Mouse (Mus musculus) urinary bladder, adult 18-20 months (tissue): ENCODE data around the gene Rps6kb1.

Experiments used
- DNase-seq, 2 experiments: peaks; one replicate each; pipeline ENCODE4 v3.0.0; 2022; ENCODE audit warnings: low spot score in 2 of 2, mixed read lengths in 2 of 2

Gene Rps6kb1

GRCm38 (mm10) chr11:86580319-86581113, 35.9 kb upstream of the Rps6kb1 start:
- DNase-seq, result no peak

- DNase-seq, result no peak
These were observed 35.2 kb upstream of the Rps6kb1 start for GRCm38 (mm10) chr11:86579731-86580318.

DNA sequence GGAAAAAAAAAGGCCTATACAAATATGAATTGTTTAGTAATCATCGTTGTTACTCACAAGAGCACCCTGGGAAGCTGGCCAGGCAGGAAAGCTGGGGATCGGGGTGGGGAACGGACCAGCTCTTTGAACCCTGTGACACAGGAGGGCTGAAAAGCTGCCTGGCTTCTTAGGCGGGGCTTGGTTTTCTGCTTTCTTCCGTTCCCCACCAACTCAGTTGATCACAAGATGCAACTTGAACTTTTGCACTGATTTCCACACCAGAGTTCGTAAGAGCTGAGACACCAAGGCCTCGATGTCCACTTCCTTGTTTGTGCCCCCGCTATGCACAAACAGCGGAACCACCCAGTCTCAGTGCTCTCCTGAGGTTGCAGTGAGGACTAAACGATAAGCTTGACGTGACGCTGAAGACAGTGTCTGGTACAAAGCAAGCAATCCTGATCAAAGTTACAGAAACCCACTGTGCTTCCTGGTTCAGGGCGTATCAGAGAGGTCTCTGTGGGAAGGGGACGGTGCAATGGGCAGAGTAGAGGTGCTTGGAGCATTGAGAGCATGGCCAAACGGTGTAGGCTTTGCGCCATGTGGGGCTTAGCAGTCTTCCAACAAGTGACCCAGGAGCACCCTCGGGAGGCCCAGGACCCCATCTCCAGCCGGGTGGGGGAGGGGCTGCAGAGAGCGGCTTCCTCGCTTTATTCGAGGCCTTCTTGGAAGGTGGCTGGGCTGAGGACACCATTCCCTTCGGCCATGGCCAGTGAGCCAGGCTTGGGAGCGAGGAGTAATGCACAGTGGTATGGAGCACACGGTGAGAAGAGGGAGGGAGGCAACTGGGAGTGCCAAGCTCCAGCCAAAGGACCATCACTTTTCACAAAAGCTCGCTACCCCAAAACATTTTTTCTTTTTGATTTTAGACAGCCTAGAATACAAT, 34.5 kb upstream of the Rps6kb1 start:
- peak in 1 of 2 experiments; percentile 82 for DNase-seq

- peak in 1 of 2 experiments; percentile 75 for DNase-seq
These were observed 33.7 kb upstream of the Rps6kb1 start for GRCm38 (mm10) chr11:86578106-86578808.

DNA sequence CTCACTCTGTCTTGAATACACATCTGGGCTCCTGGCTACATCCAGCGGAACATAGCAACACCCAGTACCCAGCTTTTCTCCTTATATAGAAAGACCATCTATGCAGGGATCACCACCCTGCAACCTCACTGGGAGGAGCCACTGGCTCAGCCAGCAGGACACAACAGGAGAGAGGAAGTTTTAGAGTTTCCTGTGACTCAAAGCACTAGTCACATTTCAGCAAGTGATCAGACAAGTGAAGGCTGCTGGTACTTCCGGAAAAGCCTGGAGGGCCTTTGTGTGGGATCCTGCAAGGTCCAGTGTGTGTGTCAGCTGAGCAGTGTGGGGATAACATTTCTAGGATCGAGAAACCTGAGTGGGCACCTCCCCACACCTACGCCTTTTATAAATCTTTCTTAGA, 32.6 kb upstream of the Rps6kb1 start:
- DNase-seq, result no peak

- no peak for DNase-seq
These were observed 31.2 kb upstream of the Rps6kb1 start for GRCm38 (mm10) chr11:86575632-86576378.

- no peak for DNase-seq
These were observed 29.8 kb upstream of the Rps6kb1 start for GRCm38 (mm10) chr11:86574408-86574807.

GRCm38 (mm10) chr11:86573646-86574231, 29.1 kb upstream of the Rps6kb1 start:
- no peak for DNase-seq

DNA sequence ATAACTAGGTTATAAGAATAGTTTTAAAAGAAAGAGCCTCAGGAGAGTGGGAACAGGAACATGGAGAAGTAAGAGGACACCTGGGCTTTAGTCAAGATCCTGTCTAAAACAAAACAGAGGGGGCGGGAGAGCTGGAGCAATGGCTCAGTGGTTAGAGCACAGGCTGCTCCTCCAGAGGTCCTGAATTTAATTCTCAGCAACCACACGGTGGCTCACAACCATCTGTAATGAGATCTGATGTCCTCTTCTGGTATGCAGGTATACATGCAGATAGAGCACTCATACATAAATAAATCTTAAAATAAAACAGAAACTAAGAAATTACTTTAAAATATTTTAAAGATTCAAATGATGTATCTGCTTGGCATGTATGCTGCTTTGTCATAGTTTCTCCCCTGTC, 28.0 kb upstream of the Rps6kb1 start:
- DNase-seq, result no peak

- DNase-seq, result no peak
These were observed 27.3 kb upstream of the Rps6kb1 start for GRCm38 (mm10) chr11:86571871-86572270.

GRCm38 (mm10) chr11:86571047-86571855, 26.6 kb upstream of the Rps6kb1 start:
- no peak for DNase-seq

DNA sequence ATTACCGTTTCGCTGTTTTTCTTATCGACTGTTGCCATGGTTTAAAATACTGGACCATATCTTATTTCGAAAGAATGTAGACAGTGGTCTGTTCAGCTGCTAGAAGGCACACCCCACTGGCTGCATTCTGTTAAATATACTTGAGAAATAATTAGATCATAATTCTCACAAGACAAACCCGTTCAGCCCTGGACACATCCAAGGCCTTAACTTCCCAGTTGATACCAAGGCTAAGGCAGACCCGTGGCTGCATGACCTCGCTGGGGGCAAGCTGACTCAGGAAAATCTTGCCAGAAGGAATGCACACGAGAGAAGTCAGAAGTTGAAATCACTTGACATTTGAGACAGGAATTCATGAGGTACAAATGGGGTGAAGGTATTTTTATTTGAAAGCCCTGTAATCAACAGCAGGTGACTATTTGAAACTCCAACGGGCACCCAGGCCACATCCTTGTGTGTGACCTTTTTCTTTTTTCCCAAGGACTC, 25.7 kb upstream of the Rps6kb1 start:
- no peak for DNase-seq

DNA sequence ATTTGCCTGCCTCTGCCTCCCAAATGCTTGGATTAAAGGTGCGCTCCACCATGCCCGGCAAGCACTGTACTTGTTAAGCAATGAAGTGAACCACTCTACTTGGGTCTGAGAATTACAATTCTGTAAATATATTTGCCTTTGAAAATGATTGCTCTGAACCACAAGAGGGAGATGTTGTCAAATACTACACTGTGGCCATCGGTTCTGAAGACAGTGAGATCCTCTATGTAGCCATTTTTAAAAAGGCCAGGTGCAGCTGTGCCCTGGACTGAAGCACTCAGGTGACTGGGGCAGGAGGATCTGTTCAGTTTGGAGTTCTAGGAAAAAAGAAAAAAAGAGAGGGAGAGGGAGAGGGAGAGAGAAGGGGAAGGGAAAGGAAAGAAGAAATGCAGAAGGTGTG, 23.8 kb upstream of the Rps6kb1 start:
- DNase-seq, result no peak

GRCm38 (mm10) chr11:86558258-86558657, 13.7 kb upstream of the Rps6kb1 start:
- no peak for DNase-seq

- no peak for DNase-seq
These were observed 8.9 kb upstream of the Rps6kb1 start for GRCm38 (mm10) chr11:86553525-86553924.

- DNase-seq, result no peak
These were observed 2.8 kb upstream of the Rps6kb1 start for GRCm38 (mm10) chr11:86547412-86547811.

DNA sequence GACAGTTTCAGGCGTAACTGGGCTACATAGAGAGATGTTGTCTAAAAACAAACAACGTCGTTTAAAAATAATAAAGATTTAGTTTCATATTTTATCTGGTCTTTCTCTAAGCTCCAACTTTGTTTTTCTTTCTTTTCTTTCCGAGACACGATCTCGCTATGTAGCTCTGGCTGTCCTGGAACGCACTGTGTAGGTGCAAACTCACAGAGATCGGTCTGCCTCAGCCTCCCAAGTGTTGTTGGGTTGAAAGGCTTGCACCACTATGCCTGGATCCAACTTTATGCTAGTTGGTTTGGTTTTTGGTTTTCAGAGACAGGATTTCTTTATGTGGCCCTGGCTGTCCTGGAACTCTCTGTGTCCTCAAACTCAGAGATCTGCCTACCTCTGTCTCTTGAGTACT, 951 bp upstream of the Rps6kb1 start:
- no peak for DNase-seq

DNA sequence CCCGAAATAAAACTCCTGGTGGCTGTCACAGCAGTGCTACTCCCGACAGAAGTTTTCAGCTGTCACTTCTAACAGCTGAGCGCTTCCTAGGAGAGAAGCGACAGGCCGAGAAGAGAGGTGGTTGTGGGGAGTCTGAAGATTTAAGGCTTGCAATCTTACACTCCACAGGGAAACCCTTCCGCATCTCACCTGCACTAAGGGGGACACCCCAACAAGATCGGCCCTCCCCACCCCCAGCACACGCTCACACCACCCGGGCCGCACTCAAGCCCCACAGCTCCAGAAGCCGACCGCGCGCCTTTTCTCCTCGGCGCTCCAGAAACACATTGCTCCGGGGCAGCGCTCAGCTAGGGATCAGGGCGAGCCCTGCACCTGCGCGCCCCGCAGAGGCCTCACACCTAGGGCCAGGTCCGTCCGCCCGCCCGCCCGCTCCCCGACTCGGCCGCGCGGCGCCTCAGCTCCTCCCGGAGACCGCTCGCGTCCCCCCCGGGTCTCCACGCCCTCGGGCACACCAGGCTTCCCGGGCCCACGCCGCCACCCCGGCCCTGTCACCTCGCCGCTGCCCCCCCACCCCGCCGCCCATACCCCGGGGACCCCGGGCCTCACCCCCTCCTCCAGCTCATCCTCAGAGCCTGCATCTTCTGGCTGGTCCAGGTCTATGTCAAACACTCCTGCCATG, 506 bp downstream of the Rps6kb1 start:
- DNase-seq, result no peak

GRCm38 (mm10) chr11:86542851-86543250, 1.8 kb downstream of the Rps6kb1 start:
- no peak for DNase-seq
